Mouse (Mus musculus): ENCODE measurements at regions not wholly inside any gene's neighbourhood (a gene's known extent, or its start where the extent isn't known, plus 50 kb on each side); places are given as distances from the start of the nearest gene placed in this dataset.

- TF ChIP-seq EP300 (IDR thresholded peaks at IDR 0.05; ENCODE audit: insufficient read depth, low read depth, low read length) (no peak), CTCF (IDR thresholded peaks at IDR 0.05; ENCODE audit: low read depth, low read length) (no peak), POLR2A (IDR thresholded peaks at IDR 0.05; ENCODE audit: insufficient read depth, low read length) (no peak)
Observed at GRCm38 (mm10) chr2:160537319-160537719, 108.4 kb upstream of the Top1 start.
